Mouse (Mus musculus) megakaryocyte progenitor cell, adult 5-6 weeks (primary cell): ENCODE measurements around the gene Stt3b. TPM values are rescaled to one million over a fixed set of nuclear protein-coding genes. Genes with fewer than 3 reads are reported as not detected.

Source experiments
- ATAC-seq: replicated peaks from 2 replicates; pipeline ENCODE4 v1.8.0; 2016; ENCODE audit warnings: mild to moderate bottlenecking, moderate TSS enrichment, inconsistent platforms; ENCODE audit not compliant: poor library complexity
- total RNA-seq, 2 experiments: library from RNA; stranded (forward) in 1 of 2; stranded (reverse) in 1 of 2; fragments of 157-497, 149-512 nt in 1 of 2; fragments of 200-1000 nt in 1 of 2; gene quantifications; 2 replicates each; pipeline versions ENCODE4 v1.2.3 to v1.2.4; 2015 to 2017

Gene Stt3b
- total RNA-seq (2015) (154 and 159 TPM in 2 replicates), total RNA-seq (2017) (111 and 123 TPM in 2 replicates)

GRCm38 (mm10) chr9:115310346-115311222, at the start of gene Stt3b:
Gene Stt3b, minus strand, starts transcription at chr9:115310421.
- ATAC-seq = peak; percentile 76

DNA sequence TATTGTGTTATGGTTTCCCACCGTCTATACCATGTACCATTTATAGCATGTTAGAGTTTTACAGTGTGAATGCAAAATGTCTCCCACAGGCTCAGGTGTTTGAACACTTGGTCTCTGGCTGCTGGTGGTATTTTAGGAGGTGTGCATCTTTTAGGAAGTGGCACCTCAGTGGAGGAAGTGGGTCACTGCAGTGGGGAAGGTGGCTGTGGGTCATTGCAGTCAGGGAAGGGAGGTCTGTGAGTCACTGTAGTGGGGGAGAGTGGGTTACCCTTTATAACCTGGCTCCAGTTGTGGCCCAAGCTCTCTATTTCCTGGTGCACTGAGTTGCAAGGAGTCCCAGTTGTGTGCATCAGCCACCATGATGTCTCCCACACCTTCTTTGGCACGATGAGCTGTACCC, 48.2 kb upstream of the Stt3b start:
- ATAC-seq = no peak

DNA sequence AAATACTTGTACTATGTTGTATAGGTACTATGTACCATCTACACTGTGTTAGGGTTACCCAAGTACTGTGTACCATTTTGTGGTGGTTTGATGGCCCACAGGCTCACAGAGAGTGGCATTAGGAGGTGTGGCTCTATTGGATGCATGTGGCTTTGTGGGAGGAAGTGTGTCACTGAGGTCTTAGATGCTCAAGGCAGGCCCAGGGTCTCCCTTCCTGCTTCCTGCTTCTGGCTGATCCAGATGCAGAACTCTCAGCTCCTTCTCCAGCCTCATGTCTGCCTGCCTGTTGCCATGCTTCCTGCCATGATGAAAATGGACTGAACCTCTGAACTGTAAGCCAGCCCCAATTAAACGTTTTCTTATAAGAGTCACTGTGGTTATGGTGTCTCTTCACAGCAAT, 47.8 kb upstream of the Stt3b start:
- peak; percentile 48 for ATAC-seq

DNA sequence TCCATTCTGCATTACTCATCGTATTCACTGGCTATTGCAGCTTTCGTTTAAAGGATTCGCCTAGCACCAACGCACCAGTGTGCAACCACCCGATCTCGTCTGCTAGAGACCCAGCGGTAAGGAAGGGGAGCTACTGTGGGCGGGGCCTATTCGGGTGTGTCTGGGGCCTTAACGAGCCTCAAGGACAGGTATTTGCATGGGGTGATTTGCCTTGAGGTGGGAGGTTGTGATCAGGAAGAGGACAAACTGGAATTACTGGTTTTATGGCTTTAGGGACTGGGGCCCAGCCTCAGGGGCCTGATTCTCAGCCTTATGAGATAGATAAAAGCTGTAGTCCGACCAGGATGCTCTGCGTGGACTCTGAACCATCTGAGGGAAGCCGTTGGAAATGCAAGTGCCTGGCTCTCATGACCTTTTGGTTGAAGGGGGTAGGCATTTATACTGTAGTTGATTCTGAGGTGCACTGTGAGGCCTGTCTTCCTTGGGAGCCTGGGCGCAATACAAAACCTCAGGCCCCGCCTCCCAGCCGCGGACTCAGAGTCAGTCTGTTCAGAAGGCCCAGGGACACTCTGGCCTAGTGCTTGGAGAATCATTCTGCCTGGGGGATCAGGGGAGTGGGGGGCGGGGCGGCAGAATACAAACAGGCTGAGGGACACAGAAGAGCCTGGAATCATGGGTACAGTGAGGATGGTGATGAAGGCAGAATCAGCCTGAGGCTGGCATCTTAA, 46.7 kb upstream of the Stt3b start:
- ATAC-seq = no peak

DNA sequence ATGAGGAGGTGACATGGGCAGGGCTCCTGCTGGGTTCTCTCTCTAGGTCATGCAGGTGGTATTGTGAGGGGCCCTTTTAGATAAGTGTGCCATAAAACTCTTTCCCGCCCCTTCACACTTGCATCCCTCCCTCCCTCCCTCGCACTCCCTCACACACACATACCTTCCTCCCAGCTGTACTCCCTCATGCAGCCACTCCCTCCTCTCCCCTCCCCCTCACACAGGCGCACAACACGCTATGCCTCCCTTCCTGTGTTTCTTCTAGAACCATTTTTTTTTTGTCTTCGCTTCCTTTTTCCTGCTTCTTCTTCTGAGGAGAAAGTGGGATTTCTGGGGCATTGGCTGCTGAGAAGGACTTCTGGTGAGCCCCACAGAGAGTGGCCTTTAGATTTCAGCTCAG, 45.8 kb upstream of the Stt3b start:
- ATAC-seq = no peak

DNA sequence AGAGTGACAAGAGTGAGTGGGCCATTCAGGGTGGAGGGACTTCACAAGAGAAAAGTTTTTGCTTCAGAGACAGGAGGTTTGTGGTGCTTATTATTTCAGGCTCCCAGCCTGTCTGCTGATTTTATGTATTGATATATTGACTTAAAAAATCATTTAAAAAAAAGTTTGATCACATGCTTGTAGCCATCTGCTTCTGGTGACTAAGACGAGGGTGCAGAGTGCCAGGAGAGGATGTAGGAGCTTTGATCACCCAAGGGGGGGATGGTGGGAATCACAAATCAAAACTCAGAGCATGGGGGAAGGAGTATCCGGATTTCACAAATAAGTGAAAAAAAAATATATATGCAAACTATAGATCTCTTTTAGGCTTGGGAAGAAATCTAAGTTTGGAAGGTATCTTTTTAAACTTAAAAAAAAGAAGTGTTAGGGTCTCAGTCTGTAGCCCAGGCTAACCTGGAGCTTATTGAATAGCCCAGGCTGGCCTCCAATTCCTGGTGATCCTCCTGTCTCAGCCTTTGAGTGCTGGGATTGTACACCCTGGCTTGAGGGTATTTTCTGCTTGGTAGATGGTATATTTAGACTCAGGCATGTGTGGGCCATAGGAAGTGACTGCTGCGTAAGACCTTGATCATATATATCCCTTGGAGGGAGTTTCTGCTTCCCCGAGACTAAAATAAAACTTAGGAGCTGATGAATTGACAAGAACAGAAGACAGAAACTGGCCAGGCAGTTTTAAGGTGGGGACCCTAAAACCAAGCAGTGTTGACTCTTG, 39.7 kb upstream of the Stt3b start:
- ATAC-seq = no peak

DNA sequence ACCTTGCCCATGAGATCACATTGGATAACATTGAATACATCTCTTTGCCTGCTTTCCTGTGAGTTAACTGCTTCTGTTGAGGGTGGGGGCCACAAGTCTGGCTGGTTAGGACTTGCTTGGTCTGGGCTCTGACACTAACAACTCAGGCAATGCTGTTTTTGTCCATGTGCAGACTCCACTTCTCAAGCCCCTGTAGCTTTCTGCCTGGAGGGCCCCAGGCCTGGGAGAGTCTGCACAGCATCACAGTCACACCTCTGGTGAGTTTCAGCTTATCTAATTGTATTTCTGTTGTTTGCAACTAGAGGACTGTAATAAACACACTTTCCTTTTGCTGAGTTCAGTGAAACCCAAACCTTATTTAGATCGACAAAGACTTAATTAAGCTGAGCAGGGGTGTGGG, 38.9 kb upstream of the Stt3b start:
- no peak for ATAC-seq

DNA sequence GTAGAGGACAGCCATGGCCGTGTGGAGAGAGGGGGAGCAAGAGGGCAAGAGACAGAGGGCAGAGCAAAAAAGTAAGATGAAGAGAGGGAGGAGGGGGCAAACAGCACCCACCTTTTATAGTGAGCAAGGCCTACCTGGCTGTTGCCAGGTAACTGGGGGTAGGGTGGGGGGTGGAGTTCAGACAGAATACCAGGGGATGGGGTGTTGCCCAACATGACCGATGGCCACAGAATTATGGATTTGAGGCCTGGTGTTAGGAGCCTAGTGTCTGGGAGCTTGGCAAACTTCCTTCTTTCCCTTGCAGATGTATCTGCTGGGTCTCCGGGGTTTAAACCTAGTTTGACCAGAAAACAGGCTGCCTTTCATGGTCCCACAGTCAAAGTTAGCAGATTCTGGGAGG, 34.7 kb upstream of the Stt3b start:
- ATAC-seq = no peak

DNA sequence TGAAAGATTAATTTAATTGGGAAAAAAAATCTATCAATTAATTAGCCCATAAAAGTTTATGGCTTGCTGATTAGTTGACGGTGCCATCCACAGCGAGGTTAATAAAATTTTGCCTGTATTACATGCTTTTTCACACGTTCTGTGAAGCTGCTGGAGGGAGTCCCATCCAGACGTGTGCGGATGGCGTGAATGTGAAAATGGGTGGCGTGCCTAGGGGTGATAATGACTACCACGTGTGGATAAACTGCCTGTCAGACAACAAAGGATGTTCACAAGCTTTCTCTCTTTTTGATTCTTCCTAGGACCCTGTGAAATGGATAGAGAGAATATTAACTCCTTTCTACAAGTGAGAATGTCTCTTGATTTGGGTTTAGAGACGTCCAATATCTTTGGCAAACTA, 31.4 kb upstream of the Stt3b start:
- no peak for ATAC-seq

DNA sequence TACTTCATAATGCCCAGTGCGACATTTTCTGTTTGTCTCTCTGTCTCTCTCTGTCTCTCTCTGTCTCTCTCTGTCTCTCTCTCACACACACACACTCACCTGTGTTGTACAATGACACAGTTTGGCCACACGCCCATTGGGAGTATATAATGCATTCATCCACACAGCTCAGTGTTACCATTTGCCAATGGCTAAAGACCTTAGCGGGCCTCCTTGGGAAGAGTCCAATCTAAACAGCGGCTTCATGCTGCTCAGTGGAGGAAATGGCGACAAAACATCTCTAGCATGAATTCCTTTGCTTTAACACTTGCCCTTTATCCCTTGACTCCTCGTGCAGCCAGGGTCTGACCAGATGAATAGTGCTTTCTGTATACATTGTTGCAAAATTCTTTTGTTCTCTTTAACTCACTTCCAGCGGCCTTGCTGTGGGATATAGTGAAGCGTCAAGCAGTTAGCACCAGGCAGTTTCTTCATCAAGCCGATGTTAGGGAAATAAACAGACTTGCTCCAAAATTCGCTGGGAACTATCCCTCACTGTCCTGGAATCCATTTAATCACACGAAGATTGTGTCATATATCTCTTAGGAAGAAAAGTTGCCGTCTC, 30.1 kb upstream of the Stt3b start:
- no peak for ATAC-seq

DNA sequence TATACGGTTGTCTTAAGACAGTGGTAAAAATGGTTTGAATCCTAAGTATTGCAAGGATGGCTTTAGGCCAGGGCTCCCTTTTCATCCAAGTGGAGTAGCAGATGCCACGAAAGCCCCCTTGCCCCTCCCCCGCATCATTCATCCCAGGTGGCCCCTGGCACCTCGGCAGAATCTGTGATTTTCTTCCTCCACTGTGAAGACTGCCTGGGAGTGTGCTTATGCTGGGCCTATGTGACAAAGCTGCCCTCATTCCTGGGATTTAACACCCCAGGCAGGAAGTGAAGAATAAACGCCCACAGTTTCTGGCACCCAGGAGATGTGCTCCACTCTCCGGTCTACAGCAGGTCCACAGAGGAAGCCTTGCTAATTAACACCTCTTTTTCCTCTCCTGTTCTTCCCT, 28.6 kb upstream of the Stt3b start:
- ATAC-seq = no peak

DNA sequence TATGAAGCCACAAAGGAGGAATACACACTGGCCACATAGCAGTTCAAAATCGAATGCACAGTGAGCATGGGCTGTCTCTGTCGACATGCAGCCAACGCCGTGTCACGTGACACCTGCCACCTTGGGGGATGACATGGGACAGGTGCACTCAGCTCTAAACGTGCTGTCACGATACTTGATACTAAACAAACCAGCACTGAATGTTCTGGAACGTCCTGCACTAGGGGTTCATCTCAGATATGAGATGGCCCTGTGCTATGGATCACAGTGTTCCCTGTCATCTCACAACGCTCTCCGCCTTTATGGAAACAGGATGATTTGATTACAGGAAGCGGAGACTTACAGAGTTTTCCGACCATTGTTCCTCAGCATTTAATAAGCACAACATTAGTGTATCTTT, 22.8 kb upstream of the Stt3b start:
- no peak for ATAC-seq

- ATAC-seq = peak; percentile 63
Measured at GRCm38 (mm10) chr9:115332339-115332738, 22.1 kb upstream of the Stt3b start.

DNA sequence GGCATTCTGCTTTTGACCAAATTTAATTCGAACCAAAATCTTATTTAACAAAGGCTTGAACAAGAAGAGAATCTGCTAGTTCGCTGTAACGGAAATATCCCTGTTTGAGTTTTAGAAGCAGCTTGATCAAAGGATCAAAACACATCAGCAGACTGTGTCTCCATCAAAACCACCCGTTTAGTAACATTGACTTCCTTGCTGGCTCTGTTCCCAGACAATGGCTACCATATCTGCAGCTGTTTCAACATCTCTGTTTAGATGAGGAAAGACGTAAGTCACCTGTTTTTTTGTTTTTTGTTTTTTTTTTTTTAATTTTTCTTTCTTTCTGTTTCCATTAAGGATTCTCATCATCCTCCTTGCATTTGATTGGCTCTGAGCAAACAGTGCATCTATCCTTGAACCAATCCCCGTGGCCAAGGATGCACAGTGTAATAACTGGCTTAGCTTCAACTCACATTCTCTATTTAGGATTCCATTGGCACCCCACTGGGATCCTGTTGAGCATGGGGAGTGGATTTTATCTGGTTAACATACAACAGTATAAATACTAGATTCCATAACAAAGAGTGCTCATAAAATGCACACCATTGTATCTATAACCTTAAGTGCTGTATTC, 20.7 kb upstream of the Stt3b start:
- ATAC-seq = peak; percentile 87

- ATAC-seq = peak; percentile 69
Measured at GRCm38 (mm10) chr9:115326533-115326890, 16.3 kb upstream of the Stt3b start.

DNA sequence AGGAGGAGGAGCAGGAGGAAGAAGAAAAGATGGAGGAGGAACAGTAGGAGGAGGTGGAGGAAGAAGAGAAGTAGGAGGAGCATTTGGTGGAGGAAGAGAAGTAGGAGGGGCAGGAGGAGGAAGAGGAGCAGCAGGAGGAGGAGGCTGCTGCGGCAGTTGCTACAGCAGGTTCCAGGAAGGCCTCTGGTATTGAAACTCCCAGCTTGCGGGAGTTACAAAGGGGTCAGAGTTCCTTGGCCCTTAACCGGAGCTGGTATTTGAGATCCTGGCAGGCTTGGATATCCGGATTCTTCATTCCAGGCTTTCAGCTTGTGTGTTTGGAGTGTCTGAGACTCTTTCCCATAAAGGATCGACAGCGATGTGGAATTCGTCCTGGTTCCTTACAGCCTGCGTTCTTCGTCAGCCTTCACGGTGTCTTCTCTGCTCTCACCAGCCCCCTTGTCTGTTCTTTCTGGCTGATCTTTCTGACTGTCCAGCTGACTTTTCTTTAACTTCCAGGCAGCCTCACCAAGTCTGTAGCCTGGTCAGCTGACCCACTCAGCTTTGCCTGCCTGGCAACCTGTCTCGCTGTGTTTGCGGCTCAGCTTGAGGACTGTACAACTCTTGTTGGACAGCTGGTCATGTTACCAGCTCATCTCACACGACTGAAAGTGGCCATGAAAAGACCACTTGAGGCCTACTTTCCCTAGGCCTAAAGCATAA, 15.8 kb upstream of the Stt3b start:
- no peak for ATAC-seq

DNA sequence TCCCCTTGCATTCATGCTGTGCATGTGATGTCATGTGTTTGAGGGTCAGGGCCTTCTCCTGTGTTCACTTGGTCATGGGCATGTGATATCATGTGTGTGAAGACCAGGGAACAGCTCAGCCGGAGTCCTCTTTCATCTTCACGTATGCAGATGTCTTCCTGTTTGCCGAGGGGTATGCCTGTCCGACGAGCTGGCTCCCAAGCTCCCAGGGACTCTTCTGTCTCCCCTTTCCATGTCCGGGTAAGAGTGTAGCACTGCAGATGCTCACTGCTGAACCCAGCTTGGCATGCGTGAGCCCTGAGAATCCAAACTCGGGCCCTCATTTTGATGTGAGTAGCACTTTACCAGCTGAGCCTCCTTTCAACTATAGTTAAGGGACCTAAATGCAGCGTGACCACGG, 13.4 kb upstream of the Stt3b start:
- ATAC-seq = no peak

DNA sequence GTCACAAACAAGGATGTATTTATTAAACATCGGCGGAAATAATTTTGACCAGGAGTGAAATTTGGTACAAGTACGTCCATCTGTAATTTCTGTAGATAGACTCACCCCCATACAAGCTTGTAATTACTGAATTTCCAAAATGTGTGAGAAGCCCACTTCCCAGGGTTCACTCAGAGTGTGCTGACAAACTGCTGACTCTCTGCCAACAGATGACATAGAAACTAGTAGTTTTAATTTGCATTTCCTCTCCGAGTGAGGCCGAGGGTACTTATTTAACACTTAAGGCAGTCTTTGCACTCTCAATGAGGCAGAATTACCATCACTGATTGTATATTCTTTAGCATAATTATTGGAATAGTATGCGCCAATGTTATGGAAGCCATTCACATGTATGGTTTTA, 12.2 kb upstream of the Stt3b start:
- ATAC-seq = no peak

DNA sequence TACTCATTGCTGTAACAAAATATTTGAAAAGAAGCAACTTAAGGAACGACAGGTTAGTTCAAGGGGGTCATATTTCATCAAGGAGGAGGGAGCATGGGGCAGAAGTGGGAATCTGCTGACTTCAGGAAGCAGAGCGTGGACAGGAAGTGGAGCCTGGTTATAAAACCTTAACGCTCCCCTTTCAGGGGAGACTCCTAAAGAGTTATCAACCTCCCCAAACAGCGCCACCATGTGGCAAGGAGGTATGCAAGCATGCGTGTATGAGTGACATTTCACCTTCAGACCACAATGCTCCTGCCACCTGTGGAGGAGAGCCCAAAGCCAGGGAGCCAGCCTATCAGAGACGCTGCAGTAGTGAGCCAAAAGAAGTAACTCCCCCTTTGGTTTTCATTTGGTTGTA, 10.8 kb upstream of the Stt3b start:
- peak; percentile 38; the same call in 1 of the 2 replicates for ATAC-seq

- ATAC-seq = no peak
Measured at GRCm38 (mm10) chr9:115320156-115320555, 9.9 kb upstream of the Stt3b start.
